Mouse (Mus musculus) adrenal gland, adult 8-10 months (tissue): ENCODE data around the gene Crhbp. TPM values are rescaled to one million over a fixed set of nuclear protein-coding genes. Genes with fewer than 3 reads are reported as not detected.
A peak's percentile ranks its signal among the peaks of the same experiment; 100 is the strongest.

Experiments
- DNase-seq: peaks from one replicate; pipeline ENCODE4 v3.0.0; 2022
- total RNA-seq, 4 experiments: library from RNA; stranded (reverse); gene quantifications; 2 replicates each; pipeline ENCODE4 v1.2.4; 2022

Crhbp gene
- total RNA-seq, 4 experiments from 2014 or later = not detected

GRCm38 (mm10) chr13:95418575-95419203 is 26.0 kb downstream of the Crhbp start:
- DNase-seq = no peak

- DNase-seq = no peak
These were observed 32.5 kb downstream of the Crhbp start for GRCm38 (mm10) chr13:95412257-95412656.

DNA sequence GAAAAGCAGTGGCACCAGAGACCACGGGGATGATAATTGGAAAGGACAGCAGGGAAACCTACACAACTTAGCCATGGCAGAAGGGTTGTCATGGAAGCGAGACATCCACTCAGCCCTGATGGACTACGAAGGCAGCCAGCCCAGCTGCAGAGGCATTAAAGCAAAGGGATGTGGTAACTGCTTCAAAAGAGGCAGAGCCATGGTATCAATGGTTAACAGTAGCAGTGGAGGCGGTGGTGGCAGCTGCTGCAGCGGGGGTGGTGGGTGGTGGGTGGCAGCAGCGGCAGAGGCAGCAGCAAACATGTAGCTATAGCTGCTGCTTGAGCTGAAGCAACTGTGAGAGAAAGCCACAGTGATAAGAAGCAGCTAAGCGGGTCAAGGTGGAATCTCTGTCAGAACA is 51.5 kb downstream of the Crhbp start:
- no peak for DNase-seq

- peak; percentile 45 for DNase-seq
These were observed 54.6 kb downstream of the Crhbp start for GRCm38 (mm10) chr13:95389866-95390865.

DNA sequence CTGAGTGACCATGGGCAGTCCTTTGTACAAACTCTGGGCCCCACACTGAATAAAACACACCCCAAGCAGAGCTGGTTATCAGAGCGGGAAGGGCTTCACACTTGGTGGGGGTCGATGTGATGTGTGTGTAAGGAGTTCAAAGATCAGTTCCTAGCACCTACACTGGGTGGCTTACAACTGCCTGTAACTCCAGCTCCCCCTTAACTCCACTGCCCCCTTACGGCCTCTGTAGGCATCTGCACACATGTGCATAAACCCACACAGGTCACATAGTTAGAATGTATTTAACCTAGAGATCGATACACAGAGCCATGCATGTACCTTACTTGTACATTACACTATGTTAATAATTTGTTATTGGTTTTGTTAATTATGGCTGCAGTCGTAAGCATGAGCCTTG is 56.5 kb downstream of the Crhbp start:
- no peak for DNase-seq

DNA sequence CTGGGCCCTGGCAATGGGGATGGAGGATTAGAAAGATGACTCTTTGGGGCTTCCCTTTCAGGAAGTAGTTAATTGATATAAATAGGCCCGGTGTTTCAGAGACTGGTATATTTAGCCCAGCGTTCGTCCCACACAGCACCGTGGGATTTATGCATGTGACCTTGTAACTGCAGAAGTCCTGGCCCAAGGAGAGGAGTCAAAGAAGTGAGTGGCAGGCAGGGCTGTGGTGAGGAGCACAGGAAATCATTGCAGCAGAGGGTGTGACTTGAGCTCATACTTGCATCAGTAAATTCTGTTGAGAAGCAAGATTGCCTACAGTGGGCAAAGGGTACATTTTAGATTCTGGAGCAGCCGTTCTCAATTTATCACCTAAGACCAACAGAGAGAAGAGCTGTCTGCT is 62.3 kb downstream of the Crhbp start:
- peak; percentile 12 for DNase-seq

Other genes with a start within 250 kb of the Crhbp start
- gene Pde8b, start 194.6 kb downstream of the Crhbp start, total RNA-seq = 100 to 1,000 TPM in 2 of 4 experiments, 10 to 100 TPM in 2; 57.8 to 141 (median 103) TPM
- 10 to 100 TPM; 19.6 to 30.0 (median 26.0) TPM for gene Zbed3, start 121.3 kb downstream of the Crhbp start, total RNA-seq
- 10 to 100 TPM; 37.8 to 43.1 (median 40.3) TPM for gene Aggf1, start 69.6 kb downstream of the Crhbp start, total RNA-seq
- gene S100z, start 33.8 kb upstream of the Crhbp start, total RNA-seq = not detected
- gene F2rl1, start 80.3 kb upstream of the Crhbp start, total RNA-seq = under 1 TPM in 3 of 4 experiments, not detected in 1; 0.10 to 0.17 (median 0.15) TPM
- 100 to 1,000 TPM; 116 to 170 (median 135) TPM for gene F2r, start 173.6 kb upstream of the Crhbp start, total RNA-seq